Mouse (Mus musculus): ENCODE results near the gene Kif5a. TPM values are rescaled to one million over a fixed set of nuclear protein-coding genes. Genes with fewer than 3 reads are reported as not detected.

Gene Kif5a
- total RNA-seq, 1 experiment from 2014 or later, result 13.1 TPM

GRCm38 (mm10) chr10:127265727-127266111 is 2.6 kb upstream of the Kif5a start:
- no peak for DNase-seq

- DNase-seq, result no peak
Measured at GRCm38 (mm10) chr10:127264971-127265370, 1.8 kb upstream of the Kif5a start.

- no peak for DNase-seq
Measured at GRCm38 (mm10) chr10:127264336-127264735, 1.2 kb upstream of the Kif5a start.

GRCm38 (mm10) chr10:127263631-127264030 is 483 bp upstream of the Kif5a start:
- no peak for DNase-seq

GRCm38 (mm10) chr10:127261706-127262547 is 1.2 kb downstream of the Kif5a start:
- DNase-seq, result no peak

GRCm38 (mm10) chr10:127258489-127258888 is 4.7 kb downstream of the Kif5a start:
- no peak for DNase-seq

GRCm38 (mm10) chr10:127257790-127258189 is 5.4 kb downstream of the Kif5a start:
- no peak for DNase-seq

GRCm38 (mm10) chr10:127255625-127256345 is 7.4 kb downstream of the Kif5a start:
- DNase-seq, result peak; percentile 59

GRCm38 (mm10) chr10:127250810-127251209 is 12.3 kb downstream of the Kif5a start:
- DNase-seq, result no peak

GRCm38 (mm10) chr10:127238241-127238824 is 24.8 kb downstream of the Kif5a start:
- no peak for DNase-seq

GRCm38 (mm10) chr10:127236541-127236940 is 26.6 kb downstream of the Kif5a start:
- no peak for DNase-seq

GRCm38 (mm10) chr10:127233141-127233540 is 30.0 kb downstream of the Kif5a start:
- DNase-seq, result no peak

- DNase-seq, result no peak
Measured at GRCm38 (mm10) chr10:127231741-127232140, 31.4 kb downstream of the Kif5a start.

GRCm38 (mm10) chr10:127230693-127231092 is 32.5 kb downstream of the Kif5a start:
- no peak for DNase-seq

- DNase-seq, result no peak
Measured at GRCm38 (mm10) chr10:127228897-127229296, 34.3 kb downstream of the Kif5a start.

- DNase-seq, result no peak
Measured at GRCm38 (mm10) chr10:127227163-127227562, 36.0 kb downstream of the Kif5a start.

GRCm38 (mm10) chr10:127226318-127226895 is 36.7 kb downstream of the Kif5a start:
- DNase-seq, result peak; percentile 52

GRCm38 (mm10) chr10:127225732-127226131 is 37.4 kb downstream of the Kif5a start:
- DNase-seq, result no peak

GRCm38 (mm10) chr10:127225213-127225612 is 37.9 kb downstream of the Kif5a start:
- DNase-seq, result no peak

- DNase-seq, result no peak
Measured at GRCm38 (mm10) chr10:127218339-127218738, 44.8 kb downstream of the Kif5a start.

- DNase-seq, result no peak
Measured at GRCm38 (mm10) chr10:127217177-127217576, 46.0 kb downstream of the Kif5a start.

- DNase-seq, result no peak
Measured at GRCm38 (mm10) chr10:127216456-127216855, 46.7 kb downstream of the Kif5a start.

- no peak for DNase-seq
Measured at GRCm38 (mm10) chr10:127214422-127214803, 48.7 kb downstream of the Kif5a start.
